8 mouse cellular contexts compared by ENCODE assay signal in the genomic region with DNA sequence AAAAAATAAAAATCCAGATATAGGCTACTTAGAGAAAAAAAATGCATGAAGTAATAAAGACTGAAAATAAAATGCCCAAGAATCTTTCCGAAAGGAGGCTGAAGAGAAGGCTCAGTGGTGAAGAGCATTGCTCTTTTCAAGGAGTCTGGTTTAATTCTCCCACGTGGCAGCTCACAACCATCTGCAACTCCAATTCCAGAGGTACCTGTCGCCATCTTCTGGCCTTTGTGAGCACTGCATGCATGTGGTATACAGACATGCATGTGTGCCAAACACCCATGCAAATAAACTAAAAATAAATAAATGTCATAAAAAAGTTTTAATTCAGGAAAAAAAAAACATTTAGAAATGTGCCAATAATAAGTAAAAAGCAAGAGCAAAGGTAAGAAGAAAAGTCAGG.
A peak's percentile ranks its signal among the peaks of the same experiment; 100 is the strongest.
DNase-seq lines count a peak whose midpoint lies in the region; ATAC-seq lines count a peak whose summit lies in the region.

No protein-coding gene starts in this region.

- no peak for ATAC-seq in heart, embryonic 12.5 days (ENCODE audit: insufficient number of reproducible peaks, low FRiP score)
- no peak for ATAC-seq in liver, embryonic 13.5 days (ENCODE audit: low read depth)
- ATAC-seq in activated CD4-positive, CD25-positive, alpha-beta regulatory T cell, adult 4 months, result no peak
- no peak for ATAC-seq in intestine, embryonic 15.5 days

- no peak overlapping the region for H3K4me2 ChIP-seq in heart, embryonic 12.5 days
- H3K4me2 ChIP-seq in liver, embryonic 13.5 days, result no peak overlapping the region
- no peak overlapping the region for H3K4me2 ChIP-seq in intestine, embryonic 15.5 days (replicated peaks)

- no peak overlapping the region for H3K27ac ChIP-seq in heart, embryonic 12.5 days (ENCODE audit: poor library complexity, severe bottlenecking)
- H3K27ac ChIP-seq in liver, embryonic 13.5 days, result no peak overlapping the region
- H3K27ac ChIP-seq in intestine, embryonic 15.5 days, result no peak overlapping the region

- peak; percentile 54 for DNase-seq in heart, postnatal 4 days
- peak; percentile 27 for DNase-seq in CD4-positive helper T cell, adult 2 months (ENCODE audit: low read depth, low spot score)
- peak; percentile 56 for DNase-seq in adipocyte (ENCODE audit: low spot score)
- DNase-seq in liver, embryonic 13.5 days, result peak; percentile 11
- peak; percentile 47 for DNase-seq in thymus, postnatal 0 days (ENCODE audit: low spot score)

- 0 out of 2 replicates have a peak, but pooled peaks cover 12% of the 10 kb centered on the region for H3K4me1 ChIP-seq in heart, embryonic 12.5 days (replicated peaks)
- H3K4me1 ChIP-seq in liver, embryonic 13.5 days (replicated peaks), result no peaks in the 10 kb centered on the region
- no peaks in the 10 kb centered on the region for H3K4me1 ChIP-seq in intestine, embryonic 15.5 days (replicated peaks)

- H3K4me3 ChIP-seq in heart, embryonic 12.5 days, result no peak overlapping the region
- H3K4me3 ChIP-seq in liver, embryonic 13.5 days (replicated peaks), result no peak overlapping the region
- H3K4me3 ChIP-seq in intestine, embryonic 15.5 days (replicated peaks), result no peak overlapping the region

- no peaks in the 10 kb centered on the region for H3K9me3 ChIP-seq in heart, embryonic 12.5 days (replicated peaks)
- no peaks in the 10 kb centered on the region for H3K9me3 ChIP-seq in liver, embryonic 13.5 days (replicated peaks)
- H3K9me3 ChIP-seq in intestine, embryonic 15.5 days, result no peaks in the 10 kb centered on the region

- H3K36me3 ChIP-seq in heart, embryonic 12.5 days, result no peaks in the 10 kb centered on the region
- H3K36me3 ChIP-seq in liver, embryonic 13.5 days, result no peaks in the 10 kb centered on the region
- no peaks in the 10 kb centered on the region for H3K36me3 ChIP-seq in intestine, embryonic 15.5 days

- H3K9ac ChIP-seq in heart, embryonic 12.5 days, result no peak overlapping the region
- H3K9ac ChIP-seq in liver, embryonic 13.5 days, result no peak overlapping the region
- H3K9ac ChIP-seq in intestine, embryonic 15.5 days, result no peak overlapping the region

- 42% methylated on average over 3 of the region's 3 CpGs for WGBS in heart, embryonic 12.5 days
- 29% methylated on average over 3 of the region's 3 CpGs for WGBS in liver, embryonic 13.5 days (ENCODE audit: insufficient replicate concordance)
- WGBS in intestine, embryonic 15.5 days, result 32% methylated on average over 3 of the region's 3 CpGs

- no peaks in the 10 kb centered on the region for H3K27me3 ChIP-seq in heart, embryonic 12.5 days (replicated peaks)
- H3K27me3 ChIP-seq in liver, embryonic 13.5 days, result no peaks in the 10 kb centered on the region
- H3K27me3 ChIP-seq in intestine, embryonic 15.5 days (replicated peaks), result no peaks in the 10 kb centered on the region
